Mouse (Mus musculus): ENCODE results near the gene Odaph. TPM values are rescaled to one million over a fixed set of nuclear protein-coding genes. Genes with fewer than 3 reads are reported as not detected.

Gene Odaph
- polyA plus RNA-seq, 1 experiment from 2014 or later: not detected

DNA sequence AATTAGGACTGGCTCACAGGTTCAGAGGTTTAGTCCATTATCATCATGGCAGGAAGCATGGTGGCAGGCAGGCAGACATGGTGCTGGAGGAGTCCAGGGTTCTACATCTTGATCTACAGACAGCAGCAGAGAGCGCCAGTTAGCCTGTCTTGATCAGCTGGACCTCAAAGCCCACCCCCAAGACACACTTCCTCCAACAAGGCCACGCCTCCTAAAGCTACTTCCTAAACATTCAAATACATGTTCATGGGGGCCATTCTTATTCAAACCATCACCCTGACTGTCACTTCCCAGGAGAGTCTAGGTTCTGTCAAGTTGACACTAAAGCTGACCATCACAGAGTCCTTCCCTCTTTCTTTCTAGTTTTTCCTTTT is 9.9 kb upstream of the Odaph start:
- Histone ChIP-seq H3K9me3 (ENCODE audit: control insufficient read depth, low read length) (no peaks in the 10 kb centered on the region), H3K27ac (ENCODE audit: low read depth, low read length) (no peak overlapping the region), H3K27me3 (ENCODE audit: control insufficient read depth, insufficient read depth, low read length) (no peaks in the 10 kb centered on the region), H3K36me3 (ENCODE audit: control insufficient read depth, insufficient read depth, low read length) (no peaks in the 10 kb centered on the region), H3K4me2 (ENCODE audit: low read depth, low read length, severe bottlenecking) (no peak overlapping the region), H3K4me3 (ENCODE audit: low read depth, low read length) (no peak overlapping the region), H3K4me1 (replicated peaks; ENCODE audit: control insufficient read depth, insufficient read depth, low read length) (no peaks in the 10 kb centered on the region), H3K9ac (ENCODE audit: low read length) (no peak overlapping the region)
- DNase-seq (ENCODE audit: low spot score) (no peak), ATAC-seq (replicated peaks; ENCODE audit: low FRiP score) (no peak)
- 76% methylated on average over 2 of the region's 2 CpGs for WGBS

DNA sequence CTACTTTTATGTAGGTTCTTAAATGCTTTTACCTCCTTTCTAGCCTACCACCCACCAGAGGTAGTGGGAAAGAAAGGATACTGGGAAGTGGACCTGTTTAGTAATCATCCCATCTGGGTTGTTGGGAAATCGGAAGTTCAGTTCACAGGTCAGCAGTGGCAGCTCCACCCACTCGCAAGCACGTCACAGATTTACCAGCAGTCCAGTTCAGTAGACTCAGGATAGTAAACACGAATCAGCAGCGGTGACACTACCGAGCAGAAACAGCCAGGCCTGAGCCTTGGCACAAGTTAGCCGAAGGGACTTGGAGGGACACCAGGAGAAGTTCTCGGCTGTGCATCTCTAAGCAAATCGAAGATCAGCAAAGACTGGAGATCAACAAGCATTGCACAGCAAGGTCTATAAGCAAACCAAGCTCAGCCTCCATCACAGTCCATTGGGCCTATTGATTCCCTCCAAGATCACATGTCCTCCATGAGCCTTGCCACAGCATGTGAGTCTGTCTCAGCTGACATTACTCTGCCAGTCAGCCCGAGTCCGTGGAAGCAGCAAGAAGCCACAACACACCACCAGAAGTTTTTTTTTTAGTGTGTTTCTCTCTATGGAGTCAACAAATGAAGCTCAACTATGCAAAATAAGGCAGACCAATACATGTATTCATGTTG is 6.0 kb upstream of the Odaph start:
- Histone ChIP-seq H3K9me3 (ENCODE audit: control insufficient read depth, low read length) (no peaks in the 10 kb centered on the region), H3K4me2 (ENCODE audit: low read depth, low read length, severe bottlenecking) (no peak overlapping the region), H3K27ac (ENCODE audit: low read depth, low read length) (no peak overlapping the region), H3K9ac (ENCODE audit: low read length) (no peak overlapping the region), H3K4me1 (replicated peaks; ENCODE audit: control insufficient read depth, insufficient read depth, low read length) (no peaks in the 10 kb centered on the region), H3K27me3 (ENCODE audit: control insufficient read depth, insufficient read depth, low read length) (no peaks in the 10 kb centered on the region), H3K36me3 (ENCODE audit: control insufficient read depth, insufficient read depth, low read length) (no peaks in the 10 kb centered on the region), H3K4me3 (ENCODE audit: low read depth, low read length) (no peak overlapping the region)
- WGBS: 94% methylated on average over 11 of the region's 11 CpGs
- ATAC-seq (replicated peaks; ENCODE audit: low FRiP score): no peak
- DNase-seq (ENCODE audit: low spot score): no peak

DNA sequence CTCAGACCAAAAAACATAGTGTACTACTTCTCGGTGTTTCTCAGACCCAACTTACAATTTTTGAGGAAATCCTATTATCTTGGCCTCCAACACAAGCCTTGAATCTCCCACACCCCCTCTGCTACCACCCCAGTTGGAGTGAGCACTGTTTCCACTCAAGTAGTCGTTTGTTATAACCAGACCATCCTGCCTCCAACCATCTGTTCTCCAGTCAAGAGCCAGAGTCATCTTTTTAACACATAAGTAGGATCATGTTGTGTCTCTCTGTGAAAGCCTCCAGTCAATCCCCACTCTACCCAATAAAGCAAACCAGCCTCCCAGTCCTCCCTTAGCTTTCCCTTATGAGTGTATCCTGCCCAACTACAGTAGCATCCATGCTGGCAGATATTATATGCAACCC is 3.8 kb upstream of the Odaph start:
- ATAC-seq (replicated peaks; ENCODE audit: low FRiP score) (no peak), DNase-seq (ENCODE audit: low spot score) (no peak)
- H3K27me3 ChIP-seq (ENCODE audit: control insufficient read depth, insufficient read depth, low read length): no peaks in the 10 kb centered on the region
- H3K4me3 ChIP-seq (ENCODE audit: low read depth, low read length): no peak overlapping the region
- no peaks in the 10 kb centered on the region for H3K36me3 ChIP-seq (ENCODE audit: control insufficient read depth, insufficient read depth, low read length)
- H3K9ac ChIP-seq (ENCODE audit: low read length): no peak overlapping the region
- no peaks in the 10 kb centered on the region for H3K9me3 ChIP-seq (ENCODE audit: control insufficient read depth, low read length)
- H3K4me2 ChIP-seq (ENCODE audit: low read depth, low read length, severe bottlenecking): no peak overlapping the region
- 76% methylated on average over 2 of the region's 2 CpGs for WGBS
- H3K4me1 ChIP-seq (replicated peaks; ENCODE audit: control insufficient read depth, insufficient read depth, low read length): no peaks in the 10 kb centered on the region
- H3K27ac ChIP-seq (ENCODE audit: low read depth, low read length): no peak overlapping the region

DNA sequence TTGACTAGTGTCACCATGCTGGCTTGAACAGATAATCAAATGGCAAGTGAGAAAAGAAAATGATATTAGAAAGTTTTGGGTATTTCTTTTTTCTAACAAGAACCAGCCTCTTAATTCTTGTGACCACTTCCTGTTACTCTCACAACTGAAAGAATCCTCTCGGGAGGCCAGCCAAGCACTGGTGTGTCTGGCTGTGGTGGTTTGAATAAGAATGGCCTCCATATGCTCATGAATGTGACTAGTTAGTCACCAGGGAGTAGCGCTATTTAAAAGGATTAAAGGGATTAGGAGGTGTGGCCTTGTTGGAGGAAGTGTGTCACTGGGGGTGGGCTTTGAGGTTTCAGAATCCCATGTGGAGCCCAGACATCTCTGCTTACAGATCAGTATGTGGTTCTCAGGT is 1.6 kb upstream of the Odaph start:
- no peak overlapping the region for H3K27ac ChIP-seq (ENCODE audit: low read depth, low read length)
- DNase-seq (ENCODE audit: low spot score): no peak
- no peak overlapping the region for H3K9ac ChIP-seq (ENCODE audit: low read length)
- no peaks in the 10 kb centered on the region for H3K9me3 ChIP-seq (ENCODE audit: control insufficient read depth, low read length)
- no peaks in the 10 kb centered on the region for H3K36me3 ChIP-seq (ENCODE audit: control insufficient read depth, insufficient read depth, low read length)
- no peak overlapping the region for H3K4me3 ChIP-seq (ENCODE audit: low read depth, low read length)
- no peak overlapping the region for H3K4me2 ChIP-seq (ENCODE audit: low read depth, low read length, severe bottlenecking)
- no peaks in the 10 kb centered on the region for H3K4me1 ChIP-seq (replicated peaks; ENCODE audit: control insufficient read depth, insufficient read depth, low read length)
- WGBS: 31% methylated on average over 2 of the region's 2 CpGs
- ATAC-seq (replicated peaks; ENCODE audit: low FRiP score): no peak
- H3K27me3 ChIP-seq (ENCODE audit: control insufficient read depth, insufficient read depth, low read length): no peaks in the 10 kb centered on the region

DNA sequence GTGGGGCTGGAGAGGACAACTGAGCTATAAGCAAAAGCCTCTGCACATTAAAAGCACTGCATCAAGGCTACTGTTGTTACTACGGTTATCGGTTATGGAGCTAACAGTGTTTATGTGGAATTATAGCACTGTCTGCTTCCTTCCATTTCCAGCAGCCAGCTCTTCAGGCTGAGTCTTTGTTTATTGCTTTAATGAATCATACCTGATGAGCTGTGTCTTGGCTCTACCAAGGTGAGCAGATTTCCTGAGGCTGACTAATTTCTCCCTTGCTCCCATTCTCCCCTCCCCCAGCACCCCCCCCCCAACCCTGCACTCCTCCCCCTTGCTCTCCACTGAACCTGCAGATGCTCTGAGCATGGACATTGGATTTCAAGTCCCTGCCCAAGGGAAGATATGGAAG is 524 bp downstream of the Odaph start:
- Histone ChIP-seq H3K27me3 (ENCODE audit: control insufficient read depth, insufficient read depth, low read length) (no peaks in the 10 kb centered on the region), H3K9me3 (ENCODE audit: control insufficient read depth, low read length) (no peaks in the 10 kb centered on the region), H3K4me3 (ENCODE audit: low read depth, low read length) (no peak overlapping the region), H3K4me2 (ENCODE audit: low read depth, low read length, severe bottlenecking) (no peak overlapping the region), H3K9ac (ENCODE audit: low read length) (no peak overlapping the region), H3K27ac (ENCODE audit: low read depth, low read length) (no peak overlapping the region), H3K36me3 (ENCODE audit: control insufficient read depth, insufficient read depth, low read length) (no peaks in the 10 kb centered on the region), H3K4me1 (replicated peaks; ENCODE audit: control insufficient read depth, insufficient read depth, low read length) (no peaks in the 10 kb centered on the region)
- ATAC-seq (replicated peaks; ENCODE audit: low FRiP score): no peak
- DNase-seq (ENCODE audit: low spot score): no peak
- 96% methylated on average over 2 of the region's 2 CpGs for WGBS

DNA sequence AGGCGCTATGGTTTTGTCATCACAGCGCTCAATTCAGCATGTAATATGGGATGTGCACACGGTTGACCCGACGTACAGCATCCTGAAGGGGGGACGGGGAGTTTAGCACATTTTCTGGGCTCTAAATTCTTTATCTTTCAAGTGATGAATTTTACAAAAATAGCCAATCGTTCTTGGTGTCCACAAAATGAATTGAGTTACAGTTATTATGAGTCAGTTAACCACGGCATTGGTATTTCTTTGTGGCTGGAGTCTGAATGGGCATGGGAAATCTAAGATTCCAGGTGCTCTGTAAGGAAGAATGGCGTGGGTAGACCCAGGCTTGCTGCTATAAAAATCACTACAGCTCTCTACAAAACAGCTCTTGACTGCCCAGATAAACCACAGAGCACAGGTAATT is 2.0 kb downstream of the Odaph start:
- ATAC-seq (replicated peaks; ENCODE audit: low FRiP score): no peak
- Histone ChIP-seq H3K27me3 (ENCODE audit: control insufficient read depth, insufficient read depth, low read length) (no peaks in the 10 kb centered on the region), H3K9ac (ENCODE audit: low read length) (no peak overlapping the region), H3K27ac (ENCODE audit: low read depth, low read length) (no peak overlapping the region), H3K4me3 (ENCODE audit: low read depth, low read length) (no peak overlapping the region), H3K36me3 (ENCODE audit: control insufficient read depth, insufficient read depth, low read length) (no peaks in the 10 kb centered on the region), H3K9me3 (ENCODE audit: control insufficient read depth, low read length) (no peaks in the 10 kb centered on the region), H3K4me1 (replicated peaks; ENCODE audit: control insufficient read depth, insufficient read depth, low read length) (no peaks in the 10 kb centered on the region), H3K4me2 (ENCODE audit: low read depth, low read length, severe bottlenecking) (no peak overlapping the region)
- DNase-seq (ENCODE audit: low spot score): no peak
- WGBS: 83% methylated on average over 9 of the region's 9 CpGs

DNA sequence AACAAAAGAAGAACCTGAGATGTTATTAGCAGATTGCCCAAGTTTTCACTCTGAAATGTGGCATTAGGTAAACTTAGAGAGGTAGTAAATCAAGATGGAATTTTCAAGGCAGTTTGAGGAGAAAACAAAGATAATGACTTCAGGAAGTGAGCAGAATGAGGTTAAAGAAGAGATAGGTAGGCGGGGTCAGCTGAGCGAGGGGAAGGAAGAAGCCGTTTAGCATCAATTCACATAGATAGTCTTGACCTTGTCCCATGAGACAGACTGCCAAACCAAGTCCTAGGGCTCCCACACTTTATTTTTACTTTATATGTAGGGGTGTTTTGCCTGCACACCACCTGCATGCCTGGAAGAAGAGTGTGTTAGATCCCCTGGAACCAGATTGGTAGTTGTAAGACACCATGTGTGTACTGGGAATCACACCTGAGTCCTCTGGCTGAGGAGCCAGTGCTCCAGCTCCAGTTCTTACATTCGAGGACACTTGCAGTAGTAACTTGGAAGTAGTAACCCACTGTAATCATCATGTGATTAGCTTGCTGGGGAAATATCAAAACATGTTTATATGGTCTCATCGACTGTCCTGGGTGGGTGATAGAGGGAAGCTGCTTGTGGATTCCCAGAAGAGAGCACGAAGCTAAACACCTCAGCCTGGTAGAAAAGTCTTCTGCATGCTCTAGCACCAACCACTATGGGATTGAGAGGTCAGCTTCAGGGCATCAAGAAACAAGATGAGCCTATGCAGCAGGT is 4.1 kb downstream of the Odaph start:
- Histone ChIP-seq H3K4me2 (ENCODE audit: low read depth, low read length, severe bottlenecking) (no peak overlapping the region), H3K9ac (ENCODE audit: low read length) (no peak overlapping the region), H3K27me3 (ENCODE audit: control insufficient read depth, insufficient read depth, low read length) (no peaks in the 10 kb centered on the region), H3K27ac (ENCODE audit: low read depth, low read length) (no peak overlapping the region; the same call in 1 of the 2 replicates), H3K4me3 (ENCODE audit: low read depth, low read length) (no peak overlapping the region), H3K4me1 (replicated peaks; ENCODE audit: control insufficient read depth, insufficient read depth, low read length) (no peaks in the 10 kb centered on the region), H3K36me3 (ENCODE audit: control insufficient read depth, insufficient read depth, low read length) (no peaks in the 10 kb centered on the region), H3K9me3 (ENCODE audit: control insufficient read depth, low read length) (no peaks in the 10 kb centered on the region)
- DNase-seq (ENCODE audit: low spot score) (no peak), ATAC-seq (replicated peaks; ENCODE audit: low FRiP score) (no peak)
- WGBS: 83% methylated on average over 6 of the region's 6 CpGs

DNA sequence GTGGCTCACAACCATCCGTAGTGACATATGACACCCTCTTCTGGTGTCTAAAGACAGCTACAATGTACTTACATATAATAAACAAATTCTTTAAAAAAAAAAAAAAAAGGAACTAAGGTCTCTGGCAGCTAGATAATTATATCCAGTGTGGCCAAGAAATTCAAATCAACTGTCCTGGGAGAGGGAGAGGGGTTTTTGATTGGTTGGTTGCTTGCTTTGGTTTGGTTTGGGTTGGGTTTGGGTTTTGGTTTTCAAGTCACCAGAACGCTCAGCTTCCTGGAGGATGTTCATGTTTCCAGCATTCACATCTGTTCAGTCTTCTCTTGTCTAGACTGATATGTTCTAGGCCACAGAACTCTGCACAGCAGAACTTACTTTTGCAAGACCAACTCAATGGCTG is 5.8 kb downstream of the Odaph start:
- H3K9me3 ChIP-seq (ENCODE audit: control insufficient read depth, low read length): no peaks in the 10 kb centered on the region
- no peak for DNase-seq (ENCODE audit: low spot score)
- ATAC-seq (replicated peaks; ENCODE audit: low FRiP score): no peak
- H3K9ac ChIP-seq (ENCODE audit: low read length): no peak overlapping the region
- no peaks in the 10 kb centered on the region for H3K27me3 ChIP-seq (ENCODE audit: control insufficient read depth, insufficient read depth, low read length)
- no peaks in the 10 kb centered on the region for H3K36me3 ChIP-seq (ENCODE audit: control insufficient read depth, insufficient read depth, low read length)
- no peak overlapping the region for H3K4me3 ChIP-seq (ENCODE audit: low read depth, low read length)
- H3K4me2 ChIP-seq (ENCODE audit: low read depth, low read length, severe bottlenecking): no peak overlapping the region
- 95% methylated on average over 2 of the region's 2 CpGs for WGBS
- H3K4me1 ChIP-seq (replicated peaks; ENCODE audit: control insufficient read depth, insufficient read depth, low read length): no peaks in the 10 kb centered on the region
- H3K27ac ChIP-seq (ENCODE audit: low read depth, low read length): no peak overlapping the region

DNA sequence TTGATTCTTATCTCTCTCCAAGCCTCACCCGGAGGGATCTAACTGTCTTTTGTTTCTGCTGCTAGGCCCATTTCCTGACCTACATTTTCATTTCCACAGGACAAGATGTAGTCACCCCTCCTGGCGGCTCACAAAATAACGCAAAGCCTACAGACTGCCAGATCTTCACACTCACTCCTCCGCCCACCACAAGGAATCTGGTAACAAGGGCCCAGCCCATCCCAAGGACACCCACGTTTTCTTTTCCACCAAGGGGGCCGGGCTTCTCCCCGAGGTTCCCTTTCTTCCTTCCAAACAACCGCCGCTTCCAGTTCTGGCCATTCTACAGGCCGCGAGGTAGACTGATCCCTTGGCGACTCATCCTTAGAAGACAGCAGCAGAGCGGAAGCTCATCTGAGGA is 7.3 kb downstream of the Odaph start:
- WGBS: 66% methylated on average over 13 of the region's 13 CpGs
- no peak overlapping the region for H3K9ac ChIP-seq (ENCODE audit: low read length)
- H3K4me2 ChIP-seq (ENCODE audit: low read depth, low read length, severe bottlenecking): no peak overlapping the region
- no peak overlapping the region for H3K4me3 ChIP-seq (ENCODE audit: low read depth, low read length)
- no peak overlapping the region for H3K27ac ChIP-seq (ENCODE audit: low read depth, low read length)
- no peaks in the 10 kb centered on the region for H3K9me3 ChIP-seq (ENCODE audit: control insufficient read depth, low read length)
- H3K36me3 ChIP-seq (ENCODE audit: control insufficient read depth, insufficient read depth, low read length): no peaks in the 10 kb centered on the region
- no peak for ATAC-seq (replicated peaks; ENCODE audit: low FRiP score)
- H3K4me1 ChIP-seq (replicated peaks; ENCODE audit: control insufficient read depth, insufficient read depth, low read length): no peaks in the 10 kb centered on the region
- no peak for DNase-seq (ENCODE audit: low spot score)
- H3K27me3 ChIP-seq (ENCODE audit: control insufficient read depth, insufficient read depth, low read length): no peaks in the 10 kb centered on the region

Data from forebrain, embryonic 11.5 days (tissue).